Mouse (Mus musculus): ENCODE results near the gene Mogat2. TPM values are rescaled to one million over a fixed set of nuclear protein-coding genes. Genes with fewer than 3 reads are reported as not detected.

The Mogat2 gene
- total RNA-seq, 2 experiments from 2014 or later = not detected

- intact Hi-C loops (cut with DNase I) = no loop called here
- no peak for DNase-seq (ENCODE audit: low spot score in 2 of 2)
These were observed 36.3 kb downstream of the Mogat2 start for GRCm38 (mm10) chr7:99202163-99202562.

GRCm38 (mm10) chr7:99200290-99200689, 38.1 kb downstream of the Mogat2 start:
- intact Hi-C loops (cut with DNase I) = no loop called here
- DNase-seq (ENCODE audit: low spot score in 2 of 2) = no peak

- DNase-seq (ENCODE audit: low spot score in 2 of 2) = no peak
- intact Hi-C loops (cut with DNase I) = no loop called here
These were observed 38.8 kb downstream of the Mogat2 start for GRCm38 (mm10) chr7:99199451-99200175.

- DNase-seq (ENCODE audit: low spot score in 2 of 2) = no peak
- intact Hi-C loops (cut with DNase I) = no loop called here
These were observed 39.6 kb downstream of the Mogat2 start for GRCm38 (mm10) chr7:99198811-99199210.

GRCm38 (mm10) chr7:99194511-99194910, 43.9 kb downstream of the Mogat2 start:
- no peak for DNase-seq (ENCODE audit: low spot score in 2 of 2)
- intact Hi-C loops (cut with DNase I) = no loop called here

GRCm38 (mm10) chr7:99193926-99194325, 44.5 kb downstream of the Mogat2 start:
- intact Hi-C loops (cut with DNase I) = no loop called here
- no peak for DNase-seq (ENCODE audit: low spot score in 2 of 2)

GRCm38 (mm10) chr7:99191411-99191810, 47.0 kb downstream of the Mogat2 start:
- intact Hi-C loops (cut with DNase I) = no loop called here
- DNase-seq (ENCODE audit: low spot score in 2 of 2) = no peak

GRCm38 (mm10) chr7:99189885-99190284, 48.5 kb downstream of the Mogat2 start:
- DNase-seq (ENCODE audit: low spot score in 2 of 2) = no peak
- intact Hi-C loops (cut with DNase I) = no loop called here

- no peak for DNase-seq (ENCODE audit: low spot score in 2 of 2)
- intact Hi-C loops (cut with DNase I) = no loop called here
These were observed 49.8 kb downstream of the Mogat2 start for GRCm38 (mm10) chr7:99188630-99189029.

GRCm38 (mm10) chr7:99187451-99187850, 51.0 kb downstream of the Mogat2 start:
- no peak for DNase-seq (ENCODE audit: low spot score in 2 of 2)
- intact Hi-C loops (cut with DNase I) = no loop called here

- no peak for DNase-seq (ENCODE audit: low spot score in 2 of 2)
- intact Hi-C loops (cut with DNase I) = no loop called here
These were observed 53.0 kb downstream of the Mogat2 start for GRCm38 (mm10) chr7:99185405-99185804.

- intact Hi-C loops (cut with DNase I) = loop anchor here (5.0 kb wide), 1 partner anchor 64 kb away; no protein-coding TSS in a partner anchor
- no peak for DNase-seq (ENCODE audit: low spot score in 2 of 2)
These were observed 54.7 kb downstream of the Mogat2 start for GRCm38 (mm10) chr7:99183751-99184150.

GRCm38 (mm10) chr7:99182432-99183172, 55.8 kb downstream of the Mogat2 start, which contains the start of gene Dgat2:
Gene Dgat2 (minus strand): TSS chr7:99182719.
- DNase-seq (ENCODE audit: low spot score in 2 of 2) = peak; percentile 92 to 93
- intact Hi-C loops (cut with DNase I) = loop anchor here (5.0 kb wide), 1 partner anchor 65 kb away; no protein-coding TSS in a partner anchor

- DNase-seq (ENCODE audit: low spot score in 2 of 2) = peak; percentile 29 to 44
- intact Hi-C loops (cut with DNase I) = loop anchor here (5.0 kb wide), 1 partner anchor 65 kb away; no protein-coding TSS in a partner anchor
These were observed 56.6 kb downstream of the Mogat2 start for GRCm38 (mm10) chr7:99181619-99182431.

GRCm38 (mm10) chr7:99180162-99180561, 58.3 kb downstream of the Mogat2 start:
- intact Hi-C loops (cut with DNase I) = loop anchor here (5.0 kb wide), 1 partner anchor 67 kb away; no protein-coding TSS in a partner anchor

GRCm38 (mm10) chr7:99179271-99179670, 59.1 kb downstream of the Mogat2 start:
- DNase-seq (ENCODE audit: low spot score in 2 of 2) = no peak
- intact Hi-C loops (cut with DNase I) = loop anchor here (10.0 kb wide), 1 partner anchor 276 kb away; no protein-coding TSS in a partner anchor

More at GRCm38 (mm10) chr7:99180162-99180561, 58.3 kb downstream of the Mogat2 start:
- DNase-seq (ENCODE audit: low spot score in 2 of 2) = no peak

- intact Hi-C loops (cut with DNase I) = loop anchor here (10.0 kb wide), 1 partner anchor 277 kb away; no protein-coding TSS in a partner anchor
- DNase-seq (ENCODE audit: low spot score in 2 of 2) = peak in 1 of 2 experiments; percentile 47
These were observed 61.0 kb downstream of the Mogat2 start for GRCm38 (mm10) chr7:99177386-99177785.

- intact Hi-C loops (cut with DNase I) = loop anchor here (10.0 kb wide), 1 partner anchor 279 kb away; no protein-coding TSS in a partner anchor
- no peak for DNase-seq (ENCODE audit: low spot score in 2 of 2)
These were observed 62.8 kb downstream of the Mogat2 start for GRCm38 (mm10) chr7:99175666-99176065.

GRCm38 (mm10) chr7:99175118-99175517, 63.3 kb downstream of the Mogat2 start:
- DNase-seq (ENCODE audit: low spot score in 2 of 2) = no peak
- intact Hi-C loops (cut with DNase I) = loop anchor here (10.0 kb wide), 1 partner anchor 280 kb away; no protein-coding TSS in a partner anchor
